Mouse (Mus musculus): Measurements from ENCODE around the gene 1810010D01Rik.

GRCm38 (mm10) chr7:145169703-145170102 is 38.2 kb downstream of the 1810010D01Rik start:
- TF ChIP-seq POLR2A (IDR thresholded peaks at IDR 0.05; ENCODE audit: borderline replicate concordance, control insufficient read depth, low read depth, low read length): no peak
- no peak for TF ChIP-seq CTCF (IDR thresholded peaks at IDR 0.05; ENCODE audit: control insufficient read depth, insufficient read depth, low read length)

Data from bone marrow, adult 2 months (tissue).